8 mouse cellular contexts compared by ENCODE assay signal in genomic region chr9:61914917-61915300, GRCm38 (mm10). TPM values are rescaled to one million over a fixed set of nuclear protein-coding genes. Genes with fewer than 3 reads are reported as not detected.
DNase-seq lines count a peak whose midpoint lies in the region; ATAC-seq and TF ChIP-seq lines count a peak whose summit lies in the region.

No protein-coding gene starts in this region.

- no peak for DNase-seq in lung, adult 2 months
- no peak for DNase-seq in lung, postnatal 4 days
- no peak for DNase-seq in embryonic facial prominence, embryonic 14.5 days (ENCODE audit: low spot score)
- no peak for DNase-seq in B cell, adult 2 months
- no peak for DNase-seq in spleen, postnatal 10 days (ENCODE audit: low spot score in 2 of 2)
- no peak for DNase-seq in adrenal gland, postnatal 10 days

- H3K27me3 ChIP-seq in embryonic facial prominence, embryonic 14.5 days (replicated peaks; ENCODE audit: control insufficient read depth, insufficient read depth, low read length): no peaks in the 10 kb centered on the region
- H3K27me3 ChIP-seq in limb, embryonic 12.5 days: no peaks in the 10 kb centered on the region
- no peaks in the 10 kb centered on the region for H3K27me3 ChIP-seq in neural tube, embryonic 14.5 days (ENCODE audit: control insufficient read depth, insufficient read depth, low read length)

- peak overlapping the region; percentile 78 for H3K4me3 ChIP-seq in lung, adult 2 months (replicated peaks; ENCODE audit: extremely low read depth, low read depth, low read length)
- H3K4me3 ChIP-seq in embryonic facial prominence, embryonic 14.5 days (ENCODE audit: low read depth, low read length): peak overlapping the region; percentile 92
- peak overlapping the region; percentile 90 for H3K4me3 ChIP-seq in limb, embryonic 12.5 days (replicated peaks)
- peak overlapping the region; percentile 83 for H3K4me3 ChIP-seq in neural tube, embryonic 14.5 days (ENCODE audit: low read depth, low read length)

- TF ChIP-seq CTCF in lung, adult 2 months (IDR thresholded peaks at IDR 0.05; ENCODE audit: insufficient read depth, low read length): no peak

- 2% methylated on average over 13 of the region's 13 CpGs for WGBS in lung, adult 2 months
- WGBS in embryonic facial prominence, embryonic 14.5 days: 4% methylated on average over 13 of the region's 13 CpGs
- 2% methylated on average over 13 of the region's 13 CpGs for WGBS in limb, embryonic 12.5 days
- 4% methylated on average over 13 of the region's 13 CpGs for WGBS in neural tube, embryonic 14.5 days

- H3K9me3 ChIP-seq in embryonic facial prominence, embryonic 14.5 days (ENCODE audit: control insufficient read depth, low read length): no peaks in the 10 kb centered on the region
- no peaks in the 10 kb centered on the region for H3K9me3 ChIP-seq in limb, embryonic 12.5 days
- no peaks in the 10 kb centered on the region for H3K9me3 ChIP-seq in neural tube, embryonic 14.5 days (ENCODE audit: control insufficient read depth, low read length)

- ATAC-seq in embryonic facial prominence, embryonic 14.5 days (ENCODE audit: low read depth): no peak
- ATAC-seq in limb, embryonic 12.5 days (ENCODE audit: insufficient number of reproducible peaks, insufficient read depth, low FRiP score, low TSS enrichment, low read depth): no peak
- no peak; the same call in 1 of the 2 replicates for ATAC-seq in neural tube, embryonic 14.5 days (ENCODE audit: low read depth)

- 0 out of 2 replicates have a peak, but pooled peaks cover 4% of the 10 kb centered on the region for H3K4me1 ChIP-seq in lung, adult 2 months (ENCODE audit: control insufficient read depth, insufficient read depth, low read length)
- peaks cover 8% of the 10 kb centered on the region for H3K4me1 ChIP-seq in embryonic facial prominence, embryonic 14.5 days (ENCODE audit: control insufficient read depth, insufficient read depth, low read length)
- peaks cover 18% of the 10 kb centered on the region for H3K4me1 ChIP-seq in limb, embryonic 12.5 days (replicated peaks)
- peaks cover 17% of the 10 kb centered on the region; the same call in 1 of the 2 replicates for H3K4me1 ChIP-seq in neural tube, embryonic 14.5 days (ENCODE audit: control insufficient read depth, insufficient read depth, low read length)

- peak overlapping the region; percentile 92 for H3K9ac ChIP-seq in embryonic facial prominence, embryonic 14.5 days (ENCODE audit: low read depth, low read length)
- peak overlapping the region; percentile 64 for H3K9ac ChIP-seq in limb, embryonic 12.5 days (replicated peaks)
- H3K9ac ChIP-seq in neural tube, embryonic 14.5 days (replicated peaks; ENCODE audit: low read depth, low read length): peak overlapping the region; percentile 76

- peak overlapping the region; percentile 85 for H3K4me2 ChIP-seq in embryonic facial prominence, embryonic 14.5 days (ENCODE audit: low read depth, low read length)
- peak overlapping the region; percentile 77 for H3K4me2 ChIP-seq in limb, embryonic 12.5 days
- H3K4me2 ChIP-seq in neural tube, embryonic 14.5 days (ENCODE audit: low read depth, low read length): peak overlapping the region; percentile 78

- TF ChIP-seq POLR2A in lung, adult 2 months (IDR thresholded peaks at IDR 0.05; ENCODE audit: borderline replicate concordance, extremely low read depth, low read depth, low read length): no peak

- H3K36me3 ChIP-seq in embryonic facial prominence, embryonic 14.5 days (ENCODE audit: control insufficient read depth, insufficient read depth, low read length): peaks cover 53% of the 10 kb centered on the region
- H3K36me3 ChIP-seq in limb, embryonic 12.5 days: peaks cover 61% of the 10 kb centered on the region
- peaks cover 10% of the 10 kb centered on the region for H3K36me3 ChIP-seq in neural tube, embryonic 14.5 days (ENCODE audit: control insufficient read depth, insufficient read depth, low read length)

- peak overlapping the region; percentile 94 for H3K27ac ChIP-seq in embryonic facial prominence, embryonic 14.5 days (replicated peaks; ENCODE audit: low read depth, low read length)
- peak overlapping the region; percentile 94 for H3K27ac ChIP-seq in limb, embryonic 12.5 days
- H3K27ac ChIP-seq in neural tube, embryonic 14.5 days (ENCODE audit: low read depth, low read length): peak overlapping the region; percentile 90

RNA-seq across cellular contexts. Expression of gene Rplp1, which starts 0.6 kb away (rescaled TPM):
- polyA plus RNA-seq in lung, adult 2 months (2012; rRNA removed): 6,011 and 7,617 TPM in 2 replicates
- 1,887 and 1,994 TPM in 2 replicates for polyA plus RNA-seq in embryonic facial prominence, embryonic 14.5 days (2014; fragmentation: Nextera tagmentation; extraction: Ambion mirVana)
- polyA plus RNA-seq in limb, embryonic 12.5 days (2016; fragmentation: Nextera tagmentation; extraction: Ambion mirVana): 1,045 and 1,109 TPM in 2 replicates
- 964 and 1,031 TPM in 2 replicates for polyA plus RNA-seq in neural tube, embryonic 14.5 days (2014; fragmentation: Nextera tagmentation; extraction: Ambion mirVana)
- total RNA-seq in adrenal gland, postnatal 10 days (2021): 1,000 to 10,000 TPM; 2,187 to 2,232 TPM

RNA-seq across cellular contexts. Expression of gene Kif23, which starts 31.7 kb away (rescaled TPM):
- 1.7 and 3.0 TPM in 2 replicates for polyA plus RNA-seq in lung, adult 2 months (2012; rRNA removed)
- 93.0 and 98.3 TPM in 2 replicates for polyA plus RNA-seq in embryonic facial prominence, embryonic 14.5 days (2014; fragmentation: Nextera tagmentation; extraction: Ambion mirVana)
- polyA plus RNA-seq in limb, embryonic 12.5 days (2016; fragmentation: Nextera tagmentation; extraction: Ambion mirVana): 121 TPM in 2 replicates
- 7.6 and 12.9 TPM in 2 replicates for polyA plus RNA-seq in neural tube, embryonic 14.5 days (2014; fragmentation: Nextera tagmentation; extraction: Ambion mirVana)
- 10 to 100 TPM; 21.5 to 38.3 TPM for total RNA-seq in adrenal gland, postnatal 10 days (2021)
